Mouse (Mus musculus): ENCODE measurements at regions not wholly inside any gene's neighbourhood (a gene's known extent, or its start where the extent isn't known, plus 50 kb on each side); places are given as distances from the start of the nearest gene placed in this dataset. TPM values are rescaled to one million over a fixed set of nuclear protein-coding genes. Genes with fewer than 3 reads are reported as not detected.
A peak's percentile ranks its signal among the peaks of the same experiment; 100 is the strongest.

DNA sequence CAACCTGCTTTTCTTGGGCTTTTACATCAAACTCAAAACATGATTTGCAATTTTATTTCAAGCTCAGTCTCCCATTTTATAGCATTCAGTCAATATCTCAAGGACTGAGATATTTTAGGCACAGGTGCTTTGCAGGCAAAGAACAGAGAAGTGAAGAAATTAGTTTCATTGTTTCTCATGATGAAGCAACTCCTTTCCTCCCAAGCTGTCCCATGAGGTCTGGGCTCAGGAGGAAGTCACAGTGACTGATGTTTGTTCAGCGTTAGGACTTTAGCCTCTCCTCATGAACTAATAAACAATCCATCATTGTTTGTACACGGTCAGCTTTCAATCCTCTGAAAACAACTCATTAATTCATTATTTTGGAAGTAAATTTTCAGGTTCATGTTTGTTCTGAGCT lies 66.6 kb upstream of the Peli1 start:
- H3K9me3 ChIP-seq: no peaks in the 10 kb centered on the region
- H3K4me2 ChIP-seq: no peak overlapping the region
- no peaks in the 10 kb centered on the region for H3K27me3 ChIP-seq
- ATAC-seq (ENCODE audit: insufficient number of reproducible peaks, low FRiP score, low TSS enrichment, low read depth): no peak
- no peak overlapping the region for H3K27ac ChIP-seq
- no peak overlapping the region for H3K9ac ChIP-seq
- H3K36me3 ChIP-seq: no peaks in the 10 kb centered on the region
- H3K4me3 ChIP-seq: no peak overlapping the region
- WGBS: 63% methylated on average over 2 of the region's 2 CpGs
- H3K4me1 ChIP-seq: no peaks in the 10 kb centered on the region

GRCm38 (mm10) chr11:21027299-21027698 lies 63.8 kb upstream of the Peli1 start:
- Histone ChIP-seq H3K36me3 (no peaks in the 10 kb centered on the region), H3K9ac (no peak overlapping the region), H3K27me3 (no peaks in the 10 kb centered on the region), H3K4me1 (no peaks in the 10 kb centered on the region), H3K4me2 (no peak overlapping the region), H3K9me3 (no peaks in the 10 kb centered on the region), H3K4me3 (no peak overlapping the region), H3K27ac (no peak overlapping the region)
- 86% methylated on average over 4 of the region's 4 CpGs for WGBS
- ATAC-seq (ENCODE audit: insufficient number of reproducible peaks, low FRiP score, low TSS enrichment, low read depth): no peak

- no peaks in the 10 kb centered on the region for H3K9me3 ChIP-seq
- no peak for ATAC-seq (ENCODE audit: insufficient number of reproducible peaks, low FRiP score, low TSS enrichment, low read depth)
- no peak overlapping the region for H3K27ac ChIP-seq
- H3K4me3 ChIP-seq: no peak overlapping the region
- WGBS: 92% methylated on average over 6 of the region's 6 CpGs
- no peaks in the 10 kb centered on the region for H3K36me3 ChIP-seq
- no peak overlapping the region for H3K4me2 ChIP-seq
- peaks cover 15% of the 10 kb centered on the region for H3K4me1 ChIP-seq
- H3K9ac ChIP-seq: no peak overlapping the region
- no peaks in the 10 kb centered on the region for H3K27me3 ChIP-seq
These were observed 60.7 kb upstream of the Peli1 start for GRCm38 (mm10) chr11:21030362-21030761.

DNA sequence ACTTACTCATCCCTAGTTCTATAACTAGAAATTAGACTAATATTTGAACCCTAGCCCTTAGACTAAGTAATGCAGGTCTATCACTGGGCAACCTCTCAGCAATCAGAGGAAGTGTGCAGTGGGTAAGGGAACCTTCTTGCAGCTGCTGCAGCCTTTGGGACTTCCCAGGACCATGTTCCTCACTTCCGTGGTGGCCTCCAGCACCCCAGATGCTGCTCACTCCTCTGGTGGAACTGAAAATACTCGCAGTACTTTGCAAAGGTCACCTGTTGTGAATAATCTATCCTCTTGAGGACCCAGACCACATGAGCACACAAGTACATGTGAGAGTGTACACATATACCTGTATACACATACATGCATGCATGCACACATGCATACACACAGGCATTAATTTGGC lies 59.3 kb upstream of the Peli1 start:
- H3K27me3 ChIP-seq: no peaks in the 10 kb centered on the region
- H3K27ac ChIP-seq: no peak overlapping the region
- no peak for ATAC-seq (ENCODE audit: insufficient number of reproducible peaks, low FRiP score, low TSS enrichment, low read depth)
- H3K9me3 ChIP-seq: no peaks in the 10 kb centered on the region
- WGBS: 87% methylated on average over 2 of the region's 2 CpGs
- H3K36me3 ChIP-seq: no peaks in the 10 kb centered on the region
- no peak overlapping the region for H3K4me2 ChIP-seq
- H3K4me1 ChIP-seq: peaks cover 15% of the 10 kb centered on the region
- H3K4me3 ChIP-seq: no peak overlapping the region
- no peak overlapping the region for H3K9ac ChIP-seq

- Histone ChIP-seq H3K4me2 (no peak overlapping the region), H3K9ac (no peak overlapping the region), H3K4me1 (peaks cover 15% of the 10 kb centered on the region), H3K27me3 (no peaks in the 10 kb centered on the region), H3K9me3 (no peaks in the 10 kb centered on the region), H3K36me3 (no peaks in the 10 kb centered on the region), H3K27ac (0 out of 2 replicates have a peak overlapping the region, but pooled peaks have one; percentile 50), H3K4me3 (no peak overlapping the region)
- no peak for ATAC-seq (ENCODE audit: insufficient number of reproducible peaks, low FRiP score, low TSS enrichment, low read depth)
- 65% methylated on average over 14 of the region's 14 CpGs for WGBS
These were observed 57.8 kb upstream of the Peli1 start for GRCm38 (mm10) chr11:21033234-21033822.

DNA sequence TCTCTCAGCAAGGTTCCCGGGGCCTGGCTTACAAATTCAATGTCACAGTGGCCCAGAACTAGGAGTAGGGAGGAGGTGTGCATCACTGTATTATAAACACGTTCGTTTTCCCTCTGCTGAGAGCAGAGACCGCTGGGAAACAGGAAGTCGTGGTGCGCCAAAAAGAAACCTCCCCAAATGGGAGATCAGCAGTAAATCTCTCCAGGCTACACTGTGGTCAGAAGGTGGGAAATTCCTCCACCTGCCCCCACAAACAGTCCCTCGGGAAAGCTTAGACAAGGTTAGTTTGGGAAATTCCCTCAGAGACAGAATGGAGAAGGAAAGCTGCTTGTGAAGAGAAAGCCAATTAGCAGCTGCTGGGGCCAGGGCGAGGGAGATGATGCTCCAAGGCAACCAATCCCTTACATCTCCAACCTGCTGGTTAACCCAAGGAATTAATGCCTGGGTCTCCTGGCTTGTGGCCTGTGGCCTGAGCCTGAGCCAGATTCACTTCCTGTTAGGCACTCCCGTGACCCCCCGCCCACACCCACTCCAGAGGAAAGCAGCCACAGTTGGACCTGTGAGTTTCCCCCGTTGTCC lies 57.2 kb upstream of the Peli1 start:
- Histone ChIP-seq H3K4me1 (peaks cover 15% of the 10 kb centered on the region), H3K4me3 (no peak overlapping the region), H3K27ac (peak overlapping the region; percentile 50; the same call in 1 of the 2 replicates), H3K9me3 (no peaks in the 10 kb centered on the region), H3K27me3 (no peaks in the 10 kb centered on the region), H3K4me2 (peak overlapping the region; percentile 27), H3K9ac (no peak overlapping the region), H3K36me3 (no peaks in the 10 kb centered on the region)
- ATAC-seq (ENCODE audit: insufficient number of reproducible peaks, low FRiP score, low TSS enrichment, low read depth): no peak
- WGBS: 24% methylated on average over 11 of the region's 11 CpGs

DNA sequence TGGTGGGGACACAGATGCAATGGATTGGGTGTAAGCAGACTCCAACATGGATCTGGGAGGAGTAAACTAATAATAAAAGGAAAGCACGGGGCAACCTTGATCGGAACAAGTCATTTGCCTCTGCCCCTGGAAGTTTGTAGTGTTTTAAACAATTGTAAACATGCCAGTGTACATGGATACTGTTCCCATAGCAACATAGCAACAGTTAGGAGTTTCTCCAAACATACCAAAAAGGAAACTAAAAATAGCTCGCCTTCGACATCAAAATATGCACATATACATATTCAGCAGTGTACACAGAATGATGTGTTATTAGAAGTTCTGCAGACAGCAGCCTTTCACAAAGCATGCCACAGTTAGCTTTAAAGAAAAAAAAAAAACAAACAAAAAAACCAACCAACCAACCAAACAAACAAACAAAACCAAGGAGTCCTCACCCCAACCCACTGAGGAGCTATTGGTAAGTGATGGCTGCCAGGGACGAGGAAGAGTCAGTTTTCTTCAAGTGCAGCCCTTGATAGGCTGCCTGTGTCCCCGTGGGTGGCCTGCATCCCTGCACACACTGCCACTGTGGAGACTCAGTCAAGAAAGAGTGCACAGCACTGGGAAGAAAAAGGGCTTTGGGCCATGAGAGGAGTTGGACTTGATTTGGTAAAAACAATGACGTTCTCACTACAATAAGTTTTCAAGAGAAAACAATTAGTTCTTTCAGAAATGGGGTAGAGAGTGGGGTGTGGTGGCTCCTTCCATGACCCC lies 54.8 kb upstream of the Peli1 start:
- Histone ChIP-seq H3K27me3 (no peaks in the 10 kb centered on the region), H3K4me1 (peaks cover 15% of the 10 kb centered on the region), H3K4me3 (no peak overlapping the region), H3K4me2 (no peak overlapping the region), H3K36me3 (no peaks in the 10 kb centered on the region), H3K9ac (no peak overlapping the region), H3K9me3 (no peaks in the 10 kb centered on the region), H3K27ac (no peak overlapping the region)
- ATAC-seq (ENCODE audit: insufficient number of reproducible peaks, low FRiP score, low TSS enrichment, low read depth): no peak
- 51% methylated on average over 7 of the region's 7 CpGs for WGBS

GRCm38 (mm10) chr11:21037267-21037906 lies 53.7 kb upstream of the Peli1 start:
- no peaks in the 10 kb centered on the region for H3K9me3 ChIP-seq
- H3K27ac ChIP-seq: no peak overlapping the region
- WGBS: 87% methylated on average over 6 of the region's 6 CpGs

DNA sequence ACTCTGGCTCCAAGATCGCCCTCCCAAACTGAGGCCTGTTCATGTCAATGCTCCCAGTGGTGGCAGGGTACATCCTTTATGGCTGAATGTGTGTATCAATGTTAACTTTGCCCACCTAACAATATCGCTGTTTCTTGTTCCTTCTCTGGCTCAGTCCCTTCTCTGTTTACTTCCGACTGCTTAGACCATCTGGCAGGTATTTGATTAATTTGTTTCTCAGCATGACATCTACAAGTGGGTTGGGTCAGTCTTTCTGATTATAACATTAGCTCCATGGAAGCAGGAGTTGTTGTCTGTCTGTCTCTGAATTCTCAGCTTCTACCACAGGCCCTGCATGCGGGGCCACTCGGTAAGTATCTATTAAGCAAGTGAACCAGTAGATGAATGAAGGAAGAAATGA lies 49.9 kb upstream of the Peli1 start:
- Histone ChIP-seq H3K27ac (no peak overlapping the region), H3K9me3 (no peaks in the 10 kb centered on the region), H3K9ac (no peak overlapping the region), H3K27me3 (no peaks in the 10 kb centered on the region), H3K4me2 (no peak overlapping the region), H3K4me1 (no peaks in the 10 kb centered on the region), H3K4me3 (no peak overlapping the region), H3K36me3 (no peaks in the 10 kb centered on the region)
- no peak for ATAC-seq (ENCODE audit: insufficient number of reproducible peaks, low FRiP score, low TSS enrichment, low read depth)
- WGBS: 78% methylated on average over 5 of the region's 5 CpGs

More at GRCm38 (mm10) chr11:21037267-21037906, 53.7 kb upstream of the Peli1 start:
- H3K27me3 ChIP-seq: no peaks in the 10 kb centered on the region
- no peaks in the 10 kb centered on the region for H3K36me3 ChIP-seq
- no peak for ATAC-seq (ENCODE audit: insufficient number of reproducible peaks, low FRiP score, low TSS enrichment, low read depth)
- H3K4me1 ChIP-seq: peaks cover 15% of the 10 kb centered on the region
- H3K4me3 ChIP-seq: no peak overlapping the region
- no peak overlapping the region for H3K4me2 ChIP-seq
- no peak overlapping the region for H3K9ac ChIP-seq

Small RNA genes in the stretch of these regions (microRNA-seq; reads per million reads assigned to microRNA genes)
- gene Gm23681: not detected
